Mouse (Mus musculus): ENCODE results near the gene Gm10300. TPM values are rescaled to one million over a fixed set of nuclear protein-coding genes. Genes with fewer than 3 reads are reported as not detected.

Gm10300 gene
- total and polyA plus RNA-seq, 2 experiments from 2014 or later = 0.18 TPM; not detected in 1

DNA sequence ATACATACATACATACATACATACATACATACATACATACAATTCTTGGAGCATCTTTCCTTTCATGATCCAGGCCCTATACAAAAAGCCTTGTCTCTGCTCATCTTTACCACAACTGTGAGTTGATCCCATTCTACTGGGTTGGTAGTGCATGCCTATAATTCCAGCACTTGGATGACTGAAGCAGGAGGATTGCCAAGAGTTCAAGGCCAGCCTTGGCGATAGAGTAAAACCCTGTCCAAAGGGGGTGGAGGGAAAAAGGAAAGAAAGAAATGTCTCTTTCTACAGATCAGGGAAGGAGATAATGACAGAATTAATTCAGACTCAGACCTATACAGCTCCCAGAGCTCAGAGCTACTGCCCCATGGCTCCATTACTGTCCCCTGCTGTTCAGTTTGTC lies 48.7 kb downstream of the Gm10300 start:
- DNase-seq (ENCODE audit: low spot score) = no peak
- 94% methylated on average over 1 of the region's 1 CpGs for WGBS
- no peaks in the 10 kb centered on the region for H3K36me3 ChIP-seq (replicated peaks; ENCODE audit: control insufficient read depth, insufficient read depth, low read length)
- no peak overlapping the region for H3K9ac ChIP-seq (replicated peaks; ENCODE audit: low read depth, low read length)
- no peak overlapping the region for H3K4me2 ChIP-seq (ENCODE audit: low read depth, low read length)
- no peak overlapping the region for H3K27ac ChIP-seq (ENCODE audit: low read depth)
- TF ChIP-seq EP300 (IDR thresholded peaks at IDR 0.05; ENCODE audit: low read depth) (no peak), CTCF (IDR thresholded peaks at IDR 0.05; ENCODE audit: low read depth) (no peak)
- ATAC-seq (ENCODE audit: insufficient read depth, low read depth) = no peak
- peaks cover 10% of the 10 kb centered on the region for H3K4me1 ChIP-seq (ENCODE audit: control insufficient read depth, insufficient read depth)
- no peaks in the 10 kb centered on the region for H3K27me3 ChIP-seq (ENCODE audit: control insufficient read depth, insufficient read depth, low read length)
- H3K9me3 ChIP-seq (replicated peaks; ENCODE audit: control insufficient read depth, low read length) = no peaks in the 10 kb centered on the region
- no peak overlapping the region for H3K4me3 ChIP-seq (ENCODE audit: low read depth, low read length)

Other genes with a start within 250 kb of the Gm10300 start
- 0.54 and 0.69 TPM in 2 replicates for gene Ptpru, start 236.4 kb upstream of the Gm10300 start, total RNA-seq (2014; rRNA removed; ENCODE audit: low replicate concordance)
- gene Ptpru, start 236.4 kb upstream of the Gm10300 start, polyA plus RNA-seq (2015; fragmentation: Nextera tagmentation; extraction: Ambion mirVana) = 0.77 and 1.1 TPM in 2 replicates
- gene Mecr, start 231.2 kb upstream of the Gm10300 start, total RNA-seq (2014; rRNA removed; ENCODE audit: low replicate concordance) = 32.7 and 70.5 TPM in 2 replicates
- 44.4 and 47.3 TPM in 2 replicates for gene Mecr, start 231.2 kb upstream of the Gm10300 start, polyA plus RNA-seq (2015; fragmentation: Nextera tagmentation; extraction: Ambion mirVana)
- gene Srsf4, start 201.1 kb upstream of the Gm10300 start, total RNA-seq (2014; rRNA removed; ENCODE audit: low replicate concordance) = 14.3 and 17.1 TPM in 2 replicates
- 40.7 and 42.0 TPM in 2 replicates for gene Srsf4, start 201.1 kb upstream of the Gm10300 start, polyA plus RNA-seq (2015; fragmentation: Nextera tagmentation; extraction: Ambion mirVana)
- 16.0 and 23.5 TPM in 2 replicates for gene Tmem200b, start 152.9 kb upstream of the Gm10300 start, total RNA-seq (2014; rRNA removed; ENCODE audit: low replicate concordance)
- 0.60 and 0.97 TPM in 2 replicates for gene Tmem200b, start 152.9 kb upstream of the Gm10300 start, polyA plus RNA-seq (2015; fragmentation: Nextera tagmentation; extraction: Ambion mirVana)
- gene Epb41, start 624 bp downstream of the Gm10300 start, total RNA-seq (2014; rRNA removed; ENCODE audit: low replicate concordance) = 47.3 and 52.8 TPM in 2 replicates
- 21.2 and 26.6 TPM in 2 replicates for gene Epb41, start 624 bp downstream of the Gm10300 start, polyA plus RNA-seq (2015; fragmentation: Nextera tagmentation; extraction: Ambion mirVana)
- 0.93 and 1.1 TPM in 2 replicates for gene Oprd1, start 69.8 kb downstream of the Gm10300 start, total RNA-seq (2014; rRNA removed; ENCODE audit: low replicate concordance)
- 0.37 and 0.70 TPM in 2 replicates for gene Oprd1, start 69.8 kb downstream of the Gm10300 start, polyA plus RNA-seq (2015; fragmentation: Nextera tagmentation; extraction: Ambion mirVana)
- gene Ythdf2, start 137.6 kb downstream of the Gm10300 start, total RNA-seq (2014; rRNA removed; ENCODE audit: low replicate concordance) = 28.7 and 43.3 TPM in 2 replicates
- gene Ythdf2, start 137.6 kb downstream of the Gm10300 start, polyA plus RNA-seq (2015; fragmentation: Nextera tagmentation; extraction: Ambion mirVana) = 48.1 and 52.4 TPM in 2 replicates
- gene Gmeb1, start 186.9 kb downstream of the Gm10300 start, total RNA-seq (2014; rRNA removed; ENCODE audit: low replicate concordance) = 7.6 and 12.4 TPM in 2 replicates
- gene Gmeb1, start 186.9 kb downstream of the Gm10300 start, polyA plus RNA-seq (2015; fragmentation: Nextera tagmentation; extraction: Ambion mirVana) = 16.4 and 17.0 TPM in 2 replicates
- gene Taf12, start 199.7 kb downstream of the Gm10300 start, total RNA-seq (2014; rRNA removed; ENCODE audit: low replicate concordance) = 7.5 and 8.4 TPM in 2 replicates
- 30.5 and 34.2 TPM in 2 replicates for gene Taf12, start 199.7 kb downstream of the Gm10300 start, polyA plus RNA-seq (2015; fragmentation: Nextera tagmentation; extraction: Ambion mirVana)
- 1.2 TPM in 1 of 2 replicates, not detected in the other for gene Rab42, start 228.7 kb downstream of the Gm10300 start, total RNA-seq (2014; rRNA removed; ENCODE audit: low replicate concordance)
- gene Rab42, start 228.7 kb downstream of the Gm10300 start, polyA plus RNA-seq (2015; fragmentation: Nextera tagmentation; extraction: Ambion mirVana) = 2.9 and 3.9 TPM in 2 replicates